Mouse (Mus musculus) kidney, adult 18-20 months (tissue): ENCODE data around the gene Pnn.
A peak's percentile ranks its signal among the peaks of the same experiment; 100 is the strongest.
"Not testable (repeated sequence)": the region's sequence is repeated elsewhere in the genome, so short reads cannot be mapped to it uniquely, and the experiment has no call there.

ENCODE experiments used
- DNase-seq: peaks from one replicate; pipeline ENCODE4 v3.0.0; 2021

The Pnn gene

DNA sequence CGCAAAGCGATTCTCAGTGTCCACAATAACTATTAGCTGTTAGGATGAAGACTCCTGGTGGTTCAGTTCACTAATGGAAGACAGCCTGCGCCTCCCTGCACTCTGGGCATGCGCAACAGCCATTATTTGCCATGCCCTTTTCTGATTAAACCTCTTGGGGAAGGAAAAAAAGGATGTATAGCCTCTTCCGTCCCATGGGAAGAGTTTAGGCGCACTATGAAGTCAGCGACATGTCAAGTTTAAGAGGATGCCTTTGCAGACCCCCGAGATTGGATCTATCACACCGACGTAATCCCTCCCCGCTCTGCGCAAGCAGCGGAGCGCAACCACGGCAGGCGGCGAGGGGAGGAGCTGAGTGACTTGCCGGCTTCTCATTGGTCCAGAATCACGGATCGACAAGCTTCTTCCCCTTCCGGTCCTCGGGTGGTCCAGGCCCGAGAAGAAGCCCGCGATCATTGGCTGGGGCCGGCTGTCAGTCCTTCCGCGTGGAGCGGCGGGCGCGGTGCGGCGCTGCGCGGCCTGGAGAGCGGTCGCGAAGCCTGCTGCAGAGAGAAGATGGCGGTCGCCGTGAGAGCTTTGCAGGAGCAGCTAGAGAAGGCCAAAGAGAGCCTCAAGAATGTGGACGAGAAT lies at the start of gene Pnn:
TSS of gene Pnn (plus strand) at position 437 of the 630 bp plus-strand sequence.
- DNase-seq = peak; percentile 95

DNA sequence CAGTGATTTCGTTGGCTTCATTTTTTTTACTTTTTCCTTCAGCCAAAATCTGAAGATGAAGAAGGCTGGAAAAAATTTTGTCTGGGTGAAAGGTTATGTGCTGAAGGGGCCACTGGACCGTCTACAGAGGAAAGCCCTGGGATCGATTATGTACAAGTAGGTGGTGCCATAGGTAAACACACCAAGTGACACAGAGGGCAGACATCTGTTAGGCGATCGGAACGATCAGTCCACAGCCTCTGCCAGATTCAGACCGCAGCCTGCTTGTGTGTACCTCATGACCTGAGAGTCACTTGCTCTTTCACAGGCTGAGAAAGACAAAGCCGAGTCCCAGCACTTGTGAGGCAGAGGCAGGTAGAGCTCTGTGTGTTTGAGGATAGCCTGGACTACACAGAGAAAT lies 48.7 kb upstream of the Pnn start:
- DNase-seq = no peak

DNA sequence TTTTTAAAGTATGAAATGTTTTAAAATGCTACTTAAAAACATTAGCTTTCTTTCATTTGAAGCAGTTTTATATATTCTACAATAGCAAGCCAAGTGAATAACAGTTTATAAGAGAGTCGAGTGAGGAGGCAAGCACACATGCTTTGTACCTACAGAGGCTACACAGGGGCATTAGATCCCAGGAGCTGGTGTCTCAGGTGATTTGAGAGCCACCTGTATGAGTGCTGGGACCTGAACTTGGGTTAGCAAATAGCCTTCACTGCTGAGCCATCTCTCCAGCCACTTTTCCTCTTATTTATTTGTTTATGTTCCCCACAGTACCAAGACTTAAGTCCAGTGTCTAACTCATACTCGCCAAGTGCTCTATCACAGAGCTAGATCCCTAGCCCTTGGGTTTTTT lies 46.8 kb upstream of the Pnn start:
- no peak for DNase-seq

DNA sequence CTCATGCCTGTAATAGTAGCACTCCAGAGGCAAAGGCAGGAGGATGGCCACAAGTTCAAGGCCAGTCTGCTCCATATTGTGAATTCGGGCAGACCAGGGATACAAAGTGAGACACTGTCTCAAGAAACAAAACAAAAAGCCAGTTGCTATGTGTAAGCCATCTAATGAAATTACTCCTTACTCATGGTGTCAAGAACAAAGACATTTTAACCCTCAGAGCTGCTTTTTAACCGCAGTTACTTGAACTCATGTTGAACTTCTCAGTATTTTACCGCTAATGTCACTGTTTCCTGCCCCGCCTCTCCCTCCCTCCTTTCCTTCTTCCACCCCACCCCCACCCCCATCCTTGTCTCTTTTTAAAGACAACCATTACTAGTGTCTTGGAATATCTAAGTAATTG lies 45.4 kb upstream of the Pnn start:
- DNase-seq = no peak

DNA sequence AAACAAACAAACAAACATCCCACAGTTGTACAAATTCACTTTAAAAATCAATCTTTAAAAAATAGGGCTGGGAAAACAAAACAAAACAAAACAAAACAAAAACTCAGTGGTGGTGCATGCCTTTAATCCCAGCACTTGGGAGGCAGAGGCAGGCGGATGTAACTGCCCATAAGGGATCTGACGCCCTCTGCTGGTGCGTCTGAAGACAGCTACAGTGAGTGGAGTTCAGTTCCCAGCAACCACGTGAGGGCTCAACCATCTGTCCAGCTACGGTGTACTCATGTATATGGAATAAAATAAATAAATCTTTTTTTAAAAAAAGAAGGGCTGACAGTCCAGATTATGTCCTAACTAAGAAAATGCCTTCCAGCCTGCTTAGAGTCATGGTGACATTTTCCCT lies 34.6 kb upstream of the Pnn start:
- no peak for DNase-seq

DNA sequence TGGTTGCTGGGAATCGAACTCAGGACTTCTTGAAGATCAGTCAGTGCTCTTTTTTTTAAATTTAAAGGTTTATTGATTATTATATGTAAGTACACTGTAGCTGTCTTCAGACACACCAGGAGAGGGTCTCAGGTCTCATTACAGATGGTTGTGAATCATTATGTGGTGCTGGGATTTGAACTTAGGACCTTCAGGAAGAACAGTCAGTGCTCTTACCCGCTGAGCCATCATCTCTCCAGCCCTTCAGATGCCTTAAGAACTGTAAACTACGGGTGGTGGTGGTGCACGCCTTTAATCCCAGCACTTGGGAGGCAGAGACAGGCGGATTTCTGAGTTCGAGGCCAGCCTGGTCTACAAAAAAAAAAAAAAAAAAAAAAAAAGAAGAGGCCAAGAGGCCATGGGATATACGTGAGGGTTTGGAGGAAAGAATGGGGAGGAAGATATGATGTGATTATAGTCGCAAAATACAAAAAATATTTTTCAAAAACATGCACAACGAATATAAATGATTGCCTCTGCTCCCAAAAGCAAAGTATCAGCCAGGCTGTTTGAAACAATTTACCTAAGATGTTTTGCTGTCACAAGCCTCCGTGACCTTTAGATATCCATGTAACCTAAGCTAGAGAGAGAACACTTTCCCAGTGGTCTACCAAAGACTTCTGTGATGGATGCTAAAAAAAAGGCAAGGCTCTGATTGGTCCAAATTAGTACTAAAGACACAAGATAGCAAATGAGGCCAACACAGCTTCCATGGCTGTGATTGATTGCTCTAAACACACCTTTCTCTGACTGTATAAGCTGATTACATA lies 27.3 kb upstream of the Pnn start:
- DNase-seq = no peak

DNA sequence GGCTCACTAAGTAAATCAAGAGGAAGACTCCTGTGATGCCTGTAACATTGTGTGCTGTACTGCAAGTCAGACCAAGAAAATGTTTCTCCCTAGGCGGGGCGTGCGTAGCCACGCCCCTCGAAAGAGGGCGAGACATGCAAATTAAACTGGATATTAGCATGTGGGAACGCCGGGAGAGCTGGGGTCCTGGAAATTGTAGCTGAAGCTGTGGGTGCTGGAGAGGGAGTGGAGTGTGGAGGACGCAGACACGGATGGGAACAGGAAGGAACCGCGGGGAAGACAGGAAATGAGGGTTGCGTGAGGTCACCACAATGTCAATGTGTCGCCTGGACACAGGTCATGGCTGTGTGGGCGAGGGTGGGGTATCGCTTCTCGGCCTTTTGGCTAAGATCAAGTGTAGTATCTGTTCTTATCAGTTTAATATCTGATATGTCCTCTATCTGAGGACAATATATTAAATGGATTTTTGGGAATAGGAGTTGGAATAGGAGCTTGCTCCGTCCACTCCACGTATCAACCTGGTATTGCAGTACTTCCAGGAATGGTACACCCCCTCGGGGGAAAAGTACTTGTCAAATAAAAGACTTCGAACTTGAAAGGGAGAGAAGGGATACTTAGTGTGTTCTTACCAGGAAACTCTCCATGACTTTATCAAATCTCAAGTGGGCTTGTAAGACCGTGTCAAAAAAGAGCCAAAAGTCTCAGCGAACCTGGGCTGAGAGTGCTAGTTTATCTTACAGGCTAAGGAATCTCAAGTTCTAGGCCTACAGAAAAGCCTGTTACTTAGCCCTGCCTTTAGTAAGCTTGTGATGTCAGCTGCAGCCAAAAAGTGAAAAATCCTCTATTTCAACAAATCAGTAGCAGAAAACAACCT lies 26.5 kb upstream of the Pnn start:
- DNase-seq = peak; percentile 50

DNA sequence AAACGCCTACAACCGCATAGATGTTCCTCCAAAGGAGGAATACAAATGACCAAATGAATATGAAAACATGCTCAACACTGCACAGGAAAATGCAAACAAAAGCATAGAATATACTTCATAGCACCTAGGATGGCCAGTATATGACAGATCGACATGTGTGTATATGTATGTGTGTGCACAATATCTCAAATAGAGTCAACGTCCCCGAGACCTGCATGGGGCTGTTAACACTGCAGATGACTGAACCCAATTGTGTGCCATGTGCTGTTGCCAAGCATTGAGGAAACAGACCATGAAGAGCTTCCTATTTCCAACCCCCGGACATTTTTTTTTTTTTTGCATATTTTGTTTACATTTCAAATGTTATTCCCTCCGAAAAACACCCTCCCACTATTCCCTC lies 25.8 kb upstream of the Pnn start:
- no peak for DNase-seq

DNA sequence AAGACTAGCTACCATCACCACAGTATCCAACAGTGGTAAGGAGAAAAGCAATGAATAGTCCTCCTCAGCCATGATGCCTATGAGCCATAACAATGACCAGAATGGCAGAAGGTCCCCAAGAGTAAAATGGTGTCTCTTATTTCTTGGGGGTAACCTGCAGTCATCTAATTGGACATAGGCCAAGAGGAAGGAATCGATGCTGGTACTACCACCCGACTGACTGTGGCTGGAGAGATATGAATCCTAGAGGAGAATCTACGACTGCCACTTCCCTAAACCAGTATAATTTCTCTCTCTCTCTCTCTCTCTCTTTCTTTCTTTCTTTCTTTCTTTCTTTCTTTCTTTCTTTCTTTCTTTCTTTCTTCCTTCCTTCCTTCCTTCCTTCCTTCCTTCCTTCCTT lies 14.2 kb upstream of the Pnn start:
- DNase-seq = no peak

DNA sequence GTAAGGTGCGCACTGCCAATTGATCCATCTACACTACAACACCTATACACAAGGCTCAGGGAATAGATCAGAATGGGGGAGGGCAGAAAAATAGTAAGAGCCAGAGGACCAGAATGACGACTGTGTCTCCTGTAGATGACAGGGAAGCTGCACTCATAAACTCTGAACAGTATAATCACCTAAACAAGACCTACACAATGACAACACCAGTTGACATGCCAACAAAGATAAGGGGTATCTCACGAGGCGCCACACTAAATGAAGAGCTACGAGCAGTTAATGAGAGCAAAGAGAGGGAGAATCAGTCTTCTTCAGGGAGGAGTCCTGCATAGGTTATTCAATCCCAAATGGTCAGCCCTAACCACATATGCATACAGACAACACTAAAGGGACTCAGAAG lies 13.5 kb upstream of the Pnn start:
- DNase-seq = no peak

DNA sequence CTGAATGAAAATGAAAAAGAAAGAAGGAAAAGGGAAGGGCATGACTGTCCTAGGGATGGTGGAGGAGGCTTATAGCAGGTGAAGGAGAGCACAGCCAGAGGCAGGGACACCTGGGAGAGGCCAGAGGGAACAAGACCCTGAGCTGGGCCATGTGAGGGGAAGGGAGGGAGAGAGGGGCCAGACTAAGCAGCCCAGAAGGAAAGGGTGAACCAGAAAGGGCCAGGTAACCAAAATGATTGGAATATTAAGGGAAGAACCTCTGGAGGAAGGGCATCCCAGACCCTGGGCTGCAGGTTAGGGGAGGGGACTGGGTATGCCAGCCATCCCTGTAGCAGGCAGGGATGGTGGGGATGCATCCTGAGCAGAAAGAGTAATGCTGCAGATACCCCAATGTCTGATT lies 12.7 kb upstream of the Pnn start:
- DNase-seq = no peak

DNA sequence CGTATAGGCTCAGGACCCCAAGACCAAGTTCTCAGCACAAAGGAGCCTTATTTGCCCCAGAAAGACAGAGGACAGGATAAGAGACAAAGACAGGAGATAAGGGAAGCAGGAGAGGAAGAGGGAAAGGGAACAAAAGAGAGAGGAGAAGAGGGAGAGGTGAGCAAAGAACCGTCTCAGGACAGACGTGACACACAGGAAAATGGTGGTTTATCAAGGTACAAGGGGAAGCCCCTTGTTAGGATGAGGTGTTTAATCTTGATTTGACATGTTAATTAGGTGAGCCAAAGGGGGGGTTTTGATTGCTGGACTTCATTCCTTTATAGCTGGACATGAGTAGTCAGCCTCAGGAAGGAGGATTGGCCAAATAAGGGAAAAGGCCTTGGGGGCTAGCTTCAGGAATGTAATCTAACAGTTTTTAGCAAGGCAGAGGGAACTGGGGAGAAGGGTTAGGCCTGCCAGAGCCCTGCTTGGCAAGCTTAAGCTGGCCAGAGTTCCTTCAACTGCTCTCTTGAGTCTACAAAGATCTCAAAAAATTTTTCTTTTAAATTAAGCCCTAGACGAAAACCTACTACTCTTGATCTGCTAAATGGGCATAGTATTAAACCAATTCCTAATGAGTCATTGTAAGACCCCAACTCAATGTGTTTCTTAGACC lies 11.4 kb upstream of the Pnn start:
- no peak for DNase-seq

DNA sequence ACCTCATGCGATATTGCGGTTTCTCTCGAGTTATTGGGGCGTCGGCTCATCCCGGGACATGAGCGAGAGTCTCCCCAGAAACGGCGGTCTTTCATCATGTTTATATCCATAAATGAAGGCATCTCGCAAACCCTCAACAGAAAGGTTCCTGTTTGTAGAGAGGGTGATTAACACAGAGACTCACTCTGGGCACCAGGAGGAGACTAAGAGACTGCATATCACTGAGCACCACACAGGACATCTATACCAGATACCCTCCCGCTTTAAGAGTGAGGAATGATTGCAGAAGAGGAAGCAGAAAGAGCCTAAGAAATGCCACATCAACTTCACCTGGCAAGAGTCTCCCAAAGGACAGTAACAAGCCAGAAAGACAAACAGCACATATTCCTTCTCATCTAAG lies 10.5 kb upstream of the Pnn start:
- DNase-seq = no peak

DNA sequence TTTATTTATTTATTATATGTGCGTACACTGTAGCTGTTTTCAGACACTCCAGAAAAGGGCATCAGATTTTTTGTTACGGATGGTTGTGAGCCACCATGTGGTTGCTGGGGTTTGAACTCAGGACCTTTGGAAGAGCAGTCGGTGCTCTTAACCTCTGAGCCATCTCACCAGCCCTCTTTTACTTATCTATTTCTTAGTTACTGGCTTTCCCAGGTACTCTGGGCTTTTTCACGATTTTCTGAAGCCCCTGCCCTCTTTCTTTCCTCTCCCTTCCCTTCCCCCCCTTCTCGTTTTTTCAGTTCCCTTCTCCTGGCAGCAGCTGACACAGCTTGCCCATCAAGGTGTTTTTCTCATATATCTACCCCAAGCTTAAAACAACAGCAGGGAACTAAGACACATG lies 8.4 kb upstream of the Pnn start:
- DNase-seq = not testable (repeated sequence)

DNA sequence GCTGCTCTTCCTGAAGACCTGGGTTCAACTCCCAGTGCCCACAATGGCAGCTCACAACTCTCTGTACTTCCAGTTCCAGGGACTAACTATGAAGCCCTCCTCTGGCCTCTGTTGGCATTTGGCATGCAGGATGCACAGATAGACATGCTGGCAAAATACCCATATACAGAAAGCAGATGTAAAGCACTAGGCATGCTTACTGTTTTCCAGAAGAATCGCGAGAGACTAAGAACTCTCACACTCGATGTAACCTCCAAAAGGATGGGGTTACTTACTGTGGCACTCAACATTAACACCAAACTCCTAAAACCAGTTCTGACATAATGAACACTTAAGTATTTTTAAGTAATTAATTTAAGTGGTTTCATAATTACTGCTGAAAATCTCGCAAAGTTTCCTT lies 6.4 kb upstream of the Pnn start:
- DNase-seq = no peak

DNA sequence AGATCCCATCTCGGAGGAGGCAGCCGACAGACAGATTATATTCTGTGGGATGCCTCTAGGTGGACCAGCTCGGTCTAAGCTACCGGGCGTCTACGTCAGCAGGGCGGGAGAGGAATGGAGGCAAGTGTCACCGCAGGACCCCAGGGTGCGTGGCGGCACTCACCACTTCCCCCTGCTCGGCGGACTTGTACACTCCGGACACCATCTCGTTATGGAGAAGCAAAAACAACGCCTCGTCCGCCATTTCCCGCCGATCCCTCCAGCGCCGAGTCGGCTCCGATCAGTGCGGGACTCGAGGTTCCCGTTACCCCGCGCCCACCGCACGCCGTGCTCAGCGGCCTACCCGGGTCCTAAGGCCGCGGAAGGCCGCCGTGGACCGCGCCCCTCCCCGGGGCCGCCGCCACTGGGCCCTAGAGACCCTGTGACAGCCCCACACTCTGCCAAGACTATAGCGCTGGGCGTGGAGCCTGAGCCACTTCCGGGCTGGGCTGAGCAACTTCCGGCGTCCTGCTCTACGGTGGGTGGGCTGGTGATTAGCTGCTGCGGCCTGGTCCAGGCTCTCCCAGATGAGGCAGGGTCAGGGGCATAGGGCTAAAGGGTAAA lies 5.6 kb upstream of the Pnn start, which contains the start of gene Trappc6b:
TSS of gene Trappc6b (minus strand) at position 480 of the 603 bp plus-strand sequence.
- DNase-seq = peak; percentile 79

DNA sequence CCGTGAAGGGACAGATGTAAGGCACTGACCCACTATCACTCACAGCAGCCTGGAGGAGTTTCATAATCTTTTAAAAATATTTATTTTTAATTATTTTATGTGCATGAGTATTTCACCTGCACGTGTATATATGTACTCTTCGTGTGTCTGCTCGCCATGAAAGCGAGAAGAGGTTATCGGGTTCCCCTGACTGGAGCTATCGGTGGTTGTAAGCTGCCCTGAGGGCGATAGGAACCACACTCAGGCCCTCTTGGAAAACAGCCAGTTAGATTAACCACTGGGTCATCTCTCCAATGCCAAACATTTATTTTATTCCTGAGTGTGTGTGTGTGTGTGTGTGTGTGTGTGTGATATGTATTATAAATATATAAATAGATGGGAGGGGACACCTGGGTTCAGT lies 1.8 kb upstream of the Pnn start:
- DNase-seq = no peak

DNA sequence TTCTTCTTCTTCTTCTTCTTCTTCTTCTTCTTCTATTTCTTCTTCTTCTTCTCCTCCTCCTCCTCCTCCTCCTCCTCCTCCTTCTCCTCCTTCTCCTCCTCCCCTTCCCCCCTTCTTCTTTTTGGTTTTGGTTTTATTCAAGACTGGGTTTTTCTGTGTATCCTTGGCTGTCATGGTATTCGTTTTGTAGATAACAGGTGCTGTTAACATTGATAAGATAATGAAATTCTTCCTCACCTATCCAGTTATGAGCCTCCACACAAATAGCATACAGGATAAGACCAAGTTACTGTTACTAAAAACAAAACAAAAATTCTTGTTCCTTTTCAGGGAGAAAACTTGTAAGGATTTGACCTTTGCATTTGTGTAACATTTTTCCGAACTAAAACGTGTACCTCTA lies 908 bp upstream of the Pnn start:
- DNase-seq = no peak

DNA sequence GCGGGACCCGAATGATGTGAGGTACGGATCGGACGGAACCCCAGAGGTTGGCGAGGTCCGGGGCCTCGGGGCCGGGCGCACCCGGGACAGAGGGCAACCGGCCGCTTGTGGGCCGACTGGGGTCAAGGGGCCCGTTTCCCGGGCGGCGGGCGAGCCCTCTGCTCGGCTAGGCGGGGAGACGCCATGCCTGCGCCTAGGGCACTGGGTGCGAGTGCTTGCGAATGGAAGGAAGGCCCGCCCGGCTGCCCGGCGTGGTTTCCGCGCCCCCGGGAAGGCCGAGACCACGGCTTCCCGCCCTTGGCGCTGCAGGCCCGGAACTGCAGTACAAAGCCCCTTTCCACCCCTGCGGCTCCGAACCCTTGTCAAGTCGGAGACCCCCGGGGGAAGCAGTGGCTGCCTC lies 411 bp downstream of the Pnn start:
- DNase-seq = no peak

DNA sequence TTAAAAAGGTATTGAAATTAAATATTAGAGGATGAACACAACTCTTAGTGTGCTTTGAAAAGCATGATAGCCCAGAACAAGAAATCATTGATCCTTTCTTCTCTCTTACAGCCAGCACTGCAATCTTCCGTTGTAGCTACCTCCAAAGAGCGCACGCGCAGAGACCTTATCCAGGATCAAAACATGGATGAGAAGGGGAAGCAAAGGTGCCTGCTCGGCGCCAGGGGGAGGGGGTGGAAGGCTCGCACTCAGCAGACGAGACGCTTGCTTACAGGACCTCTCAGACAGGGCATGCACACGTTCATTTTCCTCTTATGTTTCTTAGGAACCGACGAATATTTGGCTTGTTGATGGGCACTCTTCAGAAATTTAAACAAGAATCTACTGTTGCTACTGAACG lies 2.1 kb downstream of the Pnn start:
- no peak for DNase-seq

DNA sequence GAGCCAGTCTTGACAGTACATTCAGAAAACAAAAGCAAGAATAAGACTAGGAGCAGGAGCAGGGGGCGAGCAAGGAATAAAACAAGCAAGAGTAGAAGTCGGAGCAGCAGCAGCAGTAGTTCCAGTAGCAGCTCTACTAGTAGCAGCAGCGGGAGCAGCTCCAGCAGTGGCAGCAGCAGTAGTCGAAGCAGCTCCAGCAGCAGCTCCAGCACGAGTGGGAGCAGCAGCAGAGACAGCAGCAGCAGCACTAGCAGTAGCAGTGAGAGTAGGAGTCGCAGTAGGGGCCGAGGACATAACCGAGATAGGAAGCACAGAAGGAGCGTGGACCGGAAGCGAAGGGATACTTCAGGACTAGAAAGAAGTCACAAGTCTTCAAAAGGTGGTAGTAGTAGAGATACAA lies 5.6 kb downstream of the Pnn start:
- DNase-seq = no peak

DNA sequence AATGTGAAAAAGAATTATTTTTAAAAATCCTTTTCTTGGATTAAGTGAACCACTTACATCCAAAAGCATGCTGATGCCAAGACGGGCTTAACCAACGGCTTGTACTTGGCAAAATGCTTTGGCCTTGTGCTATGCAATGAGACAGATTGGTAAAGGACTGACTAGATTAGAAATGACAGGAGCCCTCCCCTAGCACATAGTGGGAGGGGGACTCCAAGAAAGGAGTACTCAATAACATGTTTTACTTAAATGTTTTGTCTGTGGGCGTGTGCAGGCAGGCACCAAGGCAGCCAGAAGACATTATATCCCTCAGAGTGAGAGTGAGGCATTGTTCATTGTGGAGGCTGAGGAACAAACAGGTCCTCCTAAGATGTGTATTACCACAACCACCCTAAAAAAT lies 7.4 kb downstream of the Pnn start:
- no peak for DNase-seq

DNA sequence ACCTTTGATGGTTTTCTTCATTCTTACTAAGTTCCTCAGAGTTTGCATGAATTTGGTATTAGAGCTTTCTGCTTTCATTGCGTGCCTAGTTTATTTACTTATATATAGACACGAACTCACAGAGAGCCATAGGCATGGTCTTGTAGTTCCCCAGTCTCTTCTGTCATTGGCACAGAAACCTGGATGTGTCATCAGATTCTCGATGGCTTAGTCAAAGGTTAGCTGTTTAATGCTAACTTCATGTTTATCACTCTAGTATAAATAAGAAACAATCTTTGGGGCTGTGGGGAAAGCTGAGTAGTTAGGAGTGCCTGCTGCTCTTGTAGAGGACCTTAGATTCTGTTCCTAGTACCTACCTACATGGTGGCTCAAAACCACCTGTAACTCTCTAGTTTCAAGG lies 10.3 kb downstream of the Pnn start:
- no peak for DNase-seq
